Mouse (Mus musculus) embryonic facial prominence, embryonic 12.5 days (tissue): ENCODE data around the gene Gopc. TPM values are rescaled to one million over a fixed set of nuclear protein-coding genes. Genes with fewer than 3 reads are reported as not detected.
"Not testable (repeated sequence)": the region's sequence is repeated elsewhere in the genome, so short reads cannot be mapped to it uniquely, and the experiment has no call there.

Experiments
- ATAC-seq: fragments of 200-750 bp; cut with Nextera tagmentation; 2 replicates; pipeline ENCODE4 v1.8.0; 2017; ENCODE audit not compliant: insufficient number of reproducible peaks, insufficient read depth, low FRiP score, low TSS enrichment
- H3K27ac ChIP-seq: fragments of 300-500 bp; sonication (generic); 2 replicates; pipeline ENCODE4 v1.5.1; 2016; ENCODE audit warnings: mild to moderate bottlenecking
- H3K27me3 ChIP-seq: fragments of 300-500 bp; sonication (generic); 2 replicates; pipeline ENCODE4 v1.6.1; 2016; ENCODE audit warnings: mild to moderate bottlenecking, moderate library complexity
- H3K36me3 ChIP-seq: fragments of 300-500 bp; sonication (generic); 2 replicates; pipeline ENCODE4 v1.6.1; 2016; ENCODE audit warnings: mild to moderate bottlenecking
- H3K4me1 ChIP-seq: fragments of 300-500 bp; sonication (generic); 2 replicates; pipeline ENCODE4 v1.6.1; 2016
- H3K4me2 ChIP-seq: fragments of 300-500 bp; sonication (generic); replicated peaks from 2 replicates; pipeline ENCODE4 v1.6.1; 2016; ENCODE audit warnings: mild to moderate bottlenecking, moderate library complexity
- H3K4me3 ChIP-seq: fragments of 300-500 bp; sonication (generic); 2 replicates; pipeline ENCODE4 v1.5.1; 2016; ENCODE audit warnings: mild to moderate bottlenecking
- H3K9ac ChIP-seq: fragments of 300-500 bp; sonication (generic); 2 replicates; pipeline ENCODE4 v1.6.1; 2016; ENCODE audit warnings: mild to moderate bottlenecking, moderate library complexity
- H3K9me3 ChIP-seq: fragments of 300-500 bp; sonication (generic); 2 replicates; pipeline ENCODE4 v1.6.1; 2016; ENCODE audit warnings: mild to moderate bottlenecking, moderate library complexity
- WGBS: fragments of 180-500 bp; shearing (Covaris S2); methylation state at CpG from one replicate; pipeline ENCODE4 v1.1.7; 2016; 5-methylcytosine and 5-hydroxymethylcytosine counted together
- polyA plus RNA-seq: library from polyadenylated mRNA; unstranded; fragments of >200 nt; fragmentation: Nextera tagmentation; extraction: Ambion mirVana; gene quantifications from 2 replicates; pipeline ENCODE4 v1.2.1, GENCODE M21; 2016

Gene Gopc
- polyA plus RNA-seq, 1 experiment from 2014 or later = 27.1 TPM

- ATAC-seq, H3K27ac ChIP-seq, H3K4me2 ChIP-seq, H3K36me3 ChIP-seq, H3K27me3 ChIP-seq, H3K9me3 ChIP-seq, H3K9ac ChIP-seq, H3K4me3 ChIP-seq, H3K4me1 ChIP-seq: not testable (repeated sequence)
- 75% methylated on average over 1 of the region's 1 CpGs for WGBS
These were observed 89.5 kb downstream of the Gopc start for GRCm38 (mm10) chr10:52292391-52292790.

GRCm38 (mm10) chr10:52289261-52289660, 92.7 kb downstream of the Gopc start:
- WGBS = 83% methylated on average over 3 of the region's 3 CpGs
- 0 out of 2 replicates have a peak, but pooled peaks cover 3% of the 10 kb centered on the region for H3K36me3 ChIP-seq
- no peak overlapping the region for H3K4me2 ChIP-seq
- no peaks in the 10 kb centered on the region for H3K27me3 ChIP-seq
- no peak for ATAC-seq
- no peak overlapping the region for H3K27ac ChIP-seq
- H3K4me3 ChIP-seq = no peak overlapping the region
- H3K9ac ChIP-seq = no peak overlapping the region
- no peaks in the 10 kb centered on the region for H3K9me3 ChIP-seq
- H3K4me1 ChIP-seq = no peaks in the 10 kb centered on the region

DNA sequence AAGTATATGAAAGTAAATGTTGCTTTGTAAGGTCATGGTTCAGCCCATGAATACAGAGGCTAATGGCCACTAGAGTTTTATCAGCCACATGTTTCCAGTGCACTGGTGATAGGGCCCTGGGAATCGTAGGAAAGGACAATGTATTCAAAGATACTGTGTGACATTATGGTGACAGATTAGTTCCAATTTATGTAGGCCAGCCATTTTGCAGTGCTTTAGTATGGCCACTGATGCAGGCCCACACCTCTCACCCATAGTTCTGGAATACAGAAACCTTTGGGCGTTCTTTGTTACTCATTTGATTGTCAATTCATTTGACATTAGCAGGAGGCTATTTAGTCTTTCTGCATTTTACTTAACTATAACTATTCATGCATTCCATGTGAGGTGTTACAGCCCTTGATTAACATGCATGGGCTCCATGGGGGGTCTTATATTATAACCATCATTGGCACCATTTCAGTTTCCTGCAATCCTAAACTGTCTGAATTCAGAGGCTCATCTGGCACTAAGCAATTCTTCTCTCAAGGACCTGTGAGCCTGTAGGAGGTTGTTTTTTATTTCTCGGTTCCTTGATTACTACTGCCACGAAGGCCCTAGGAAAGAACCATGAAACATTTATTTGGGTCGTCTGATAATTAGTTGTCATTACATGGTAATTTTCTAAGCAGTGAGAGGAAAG, 93.9 kb downstream of the Gopc start:
- 77% methylated on average over 5 of the region's 5 CpGs for WGBS

More for the DNA sequence above, 93.9 kb downstream of the Gopc start:
- H3K4me1 ChIP-seq = no peaks in the 10 kb centered on the region
- H3K27me3 ChIP-seq = no peaks in the 10 kb centered on the region
- H3K27ac ChIP-seq = no peak overlapping the region
- H3K9me3 ChIP-seq = no peaks in the 10 kb centered on the region
- no peak for ATAC-seq
- no peak overlapping the region for H3K9ac ChIP-seq
- H3K4me3 ChIP-seq = no peak overlapping the region
- H3K36me3 ChIP-seq = 0 out of 2 replicates have a peak, but pooled peaks cover 3% of the 10 kb centered on the region
- H3K4me2 ChIP-seq = no peak overlapping the region

Other genes with a start within 250 kb of the Gopc start
- gene Ros1, start 186.9 kb downstream of the Gopc start, polyA plus RNA-seq = not detected in 2 replicates
- gene Dcbld1, start 148.5 kb downstream of the Gopc start, polyA plus RNA-seq = 24.5 and 25.7 TPM in 2 replicates
- gene Gm26741, start 23.4 kb downstream of the Gopc start, polyA plus RNA-seq = not detected in 2 replicates
- 0.14 TPM in 1 of 2 replicates, not detected in the other for gene Nepn, start 6.8 kb upstream of the Gopc start, polyA plus RNA-seq
- 15.5 and 18.5 TPM in 2 replicates for gene Nus1, start 35.4 kb upstream of the Gopc start, polyA plus RNA-seq